Mouse (Mus musculus) G1E (cell line): ENCODE measurements around the gene Idh2. TPM values are rescaled to one million over a fixed set of nuclear protein-coding genes. Genes with fewer than 3 reads are reported as not detected.

Experiments
- ATAC-seq: 2 replicates; pipeline ENCODE4 v1.8.0; 2016; ENCODE audit warnings: mild to moderate bottlenecking; ENCODE audit not compliant: insufficient number of reproducible peaks, poor library complexity, low FRiP score, severe bottlenecking; ENCODE audit errors: extremely low read depth
- DNase-seq: peaks from one replicate; pipeline ENCODE4 v3.0.0; 2012; ENCODE audit warnings: low spot score
- H3K27me3 ChIP-seq: 2 replicates; pipeline ENCODE4 v1.6.1; 2012; ENCODE audit warnings: mild to moderate bottlenecking, low read length, inconsistent platforms; ENCODE audit not compliant: insufficient read depth
- H3K36me3 ChIP-seq: replicated peaks from 2 replicates; pipeline ENCODE3; 2012; ENCODE audit warnings: mild to moderate bottlenecking, inconsistent platforms
- H3K4me1 ChIP-seq: 2 replicates; pipeline ENCODE4 v1.6.1; 2012; ENCODE audit warnings: low read depth, low read length, inconsistent platforms, mixed read lengths; ENCODE audit not compliant: insufficient read depth
- H3K4me3 ChIP-seq: 2 replicates; pipeline ENCODE4 v1.5.1; 2012; ENCODE audit warnings: low read depth, mild to moderate bottlenecking, inconsistent platforms, low read length, moderate library complexity, mixed read lengths
- H3K9me3 ChIP-seq: replicated peaks from 2 replicates; pipeline ENCODE4 v1.6.1; 2012; ENCODE audit warnings: inconsistent platforms
- CTCF ChIP-seq: IDR thresholded peaks from 2 replicates; pipeline ENCODE4 v1.5.1; 2012; ENCODE audit warnings: low read depth, low read length, inconsistent platforms, mixed read lengths
- GATA1 ChIP-seq: IDR thresholded peaks from 2 replicates; pipeline ENCODE4 v1.6.1; 2012; ENCODE audit warnings: borderline replicate concordance, low read length, inconsistent platforms, mixed read lengths
- GATA2 ChIP-seq: IDR thresholded peaks from 2 replicates; pipeline ENCODE4 v1.6.1; 2012; ENCODE audit warnings: low read depth, low read length, inconsistent platforms, borderline replicate concordance
- POLR2AphosphoS5 ChIP-seq: IDR thresholded peaks from 2 replicates; pipeline ENCODE4 v1.6.1; 2012; ENCODE audit warnings: low read depth, low read length, inconsistent platforms; ENCODE audit not compliant: insufficient replicate concordance
- TAL1 ChIP-seq: conservative IDR thresholded peaks from 2 replicates; pipeline ENCODE4 v1.6.1; 2012; ENCODE audit warnings: low read depth, low read length, inconsistent platforms, mixed read lengths
- polyA plus RNA-seq: library from polyadenylated mRNA; stranded (reverse); fragments of >175 nt; gene quantifications from 2 replicates; pipeline ENCODE4 v1.2.3, GENCODE M21; 2012
- total RNA-seq, 2 experiments: library from RNA; stranded (forward) in 1 of 2; stranded (reverse) in 1 of 2; fragments of 200-1000 nt in 1 of 2; fragments of >200 nt in 1 of 2; fragmentation: Nextera tagmentation in 1 of 2; gene quantifications; 2 replicates each; pipeline ENCODE4 v1.2.3; 2014 to 2017

Idh2 gene
- total and polyA plus RNA-seq, 3 experiments: 58.5 to 98.7 (median 90.0) TPM

DNA sequence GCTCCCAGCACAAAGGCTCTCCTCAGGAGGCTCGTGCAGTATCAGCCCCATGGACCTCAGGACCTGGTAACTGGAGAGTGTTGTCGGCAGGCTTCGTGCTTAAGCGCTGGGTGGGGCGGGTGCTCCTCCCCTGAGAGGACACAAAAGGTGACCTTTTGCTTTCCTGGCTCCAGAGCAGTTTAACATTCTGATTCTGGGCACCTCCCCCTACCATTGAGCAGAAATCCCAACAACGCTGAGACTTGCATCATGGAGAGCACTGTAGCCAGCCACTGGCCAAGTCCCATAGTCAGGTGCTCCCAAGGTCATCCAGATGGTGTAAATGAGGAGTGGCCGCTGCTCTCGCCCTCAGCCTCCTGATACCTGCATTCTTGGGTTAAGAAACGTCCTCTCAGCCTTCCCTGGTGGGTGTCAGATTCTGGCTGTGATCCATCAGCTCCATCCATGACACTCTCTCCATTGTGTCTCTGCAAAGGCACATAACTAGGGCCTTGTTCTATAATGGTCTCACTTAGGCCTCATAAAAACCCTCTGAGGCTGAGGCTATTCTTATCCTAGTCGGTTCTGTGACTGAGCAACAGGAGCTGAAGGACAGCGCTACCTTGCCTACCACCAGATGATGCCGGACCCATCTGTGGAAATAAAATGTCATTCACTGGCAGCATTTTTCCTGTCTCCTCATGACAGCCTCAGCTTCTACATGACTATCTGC lies 15.3 kb upstream of the Idh2 start:
- ATAC-seq (no peak), DNase-seq (no peak)
- Histone ChIP-seq H3K36me3 (no peaks in the 10 kb centered on the region), H3K9me3 (no peaks in the 10 kb centered on the region), H3K4me3 (no peak overlapping the region), H3K27me3 (peaks cover 4% of the 10 kb centered on the region; the same call in 1 of the 2 replicates), H3K4me1 (peaks cover 41% of the 10 kb centered on the region)
- TF ChIP-seq POLR2AphosphoS5: no peak
- no peak for TF ChIP-seq GATA1
- no peak for TF ChIP-seq TAL1
- no peak for TF ChIP-seq CTCF
- no peak for TF ChIP-seq GATA2

DNA sequence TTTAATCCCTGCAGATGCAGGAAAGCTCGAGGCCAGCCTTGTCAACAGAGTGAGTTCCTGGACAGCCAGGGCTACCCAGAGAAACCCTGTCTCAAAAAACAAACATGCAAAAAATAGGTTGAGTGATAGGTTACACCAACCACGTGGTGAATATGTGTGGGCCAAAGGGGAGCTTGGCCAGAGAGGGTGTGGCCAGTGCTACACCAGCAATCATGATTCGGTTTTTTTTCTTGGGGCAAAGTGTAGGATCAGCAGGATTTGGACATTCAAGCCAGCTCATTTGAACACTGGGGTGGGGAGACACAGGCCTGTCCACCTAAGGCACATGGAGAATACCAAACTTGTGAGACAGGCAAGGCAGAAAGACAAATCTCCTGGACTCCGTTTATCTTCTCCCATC lies 14.1 kb upstream of the Idh2 start:
- H3K4me3 ChIP-seq: no peak overlapping the region
- H3K36me3 ChIP-seq: no peaks in the 10 kb centered on the region
- ATAC-seq (no peak), DNase-seq (no peak)
- H3K9me3 ChIP-seq: no peaks in the 10 kb centered on the region
- peaks cover 31% of the 10 kb centered on the region for H3K4me1 ChIP-seq
- TF ChIP-seq CTCF (no peak), GATA1 (no peak), POLR2AphosphoS5 (no peak), TAL1 (no peak), GATA2 (no peak)
- H3K27me3 ChIP-seq: peaks cover 4% of the 10 kb centered on the region; the same call in 1 of the 2 replicates

DNA sequence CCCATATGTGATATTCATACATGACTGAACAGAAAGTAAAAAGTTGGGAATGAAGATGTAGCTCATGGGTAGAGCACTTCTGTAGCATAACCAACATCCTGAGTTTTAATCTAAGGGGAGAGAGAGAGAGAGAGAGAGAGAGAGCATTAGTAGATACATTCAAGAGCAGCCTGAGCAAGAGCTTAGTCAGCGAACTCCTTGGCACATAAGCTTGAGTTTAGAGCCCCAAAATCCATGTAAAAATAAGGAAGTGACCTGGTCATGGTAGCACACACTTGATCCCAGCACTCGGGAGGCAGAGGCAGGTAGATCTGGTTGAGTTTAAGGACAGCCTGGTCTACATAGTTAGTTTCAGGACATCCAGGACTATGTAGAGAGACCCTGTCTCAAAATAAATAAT lies 8.5 kb upstream of the Idh2 start:
- Histone ChIP-seq H3K4me1 (peaks cover 41% of the 10 kb centered on the region), H3K27me3 (no peaks in the 10 kb centered on the region), H3K4me3 (no peak overlapping the region), H3K9me3 (no peaks in the 10 kb centered on the region), H3K36me3 (no peaks in the 10 kb centered on the region)
- no peak for TF ChIP-seq CTCF
- TF ChIP-seq TAL1: no peak
- TF ChIP-seq GATA1: no peak
- no peak for TF ChIP-seq POLR2AphosphoS5
- no peak for TF ChIP-seq GATA2
- no peak for DNase-seq
- ATAC-seq: no peak

DNA sequence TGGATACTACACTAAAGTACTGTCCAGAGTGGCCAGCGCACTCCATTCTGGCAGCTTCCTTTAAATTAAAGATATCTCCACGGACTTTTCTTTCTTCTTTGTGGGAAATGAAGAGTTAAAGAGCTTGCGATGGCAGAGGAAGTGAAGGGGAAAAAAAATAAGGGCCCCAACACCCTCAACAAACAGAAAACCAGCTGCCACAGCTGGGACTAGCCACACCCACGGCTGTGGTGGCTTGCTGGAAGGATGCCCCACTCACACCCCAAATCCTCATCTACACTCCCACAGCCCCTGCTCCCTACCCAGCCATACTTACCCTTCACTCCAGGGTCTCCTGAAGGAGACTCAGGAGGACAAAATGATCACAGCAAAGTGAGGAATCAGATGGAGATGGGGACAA lies 7.9 kb upstream of the Idh2 start:
- TF ChIP-seq GATA1: no peak
- no peak for TF ChIP-seq GATA2
- no peak for TF ChIP-seq CTCF
- no peak for TF ChIP-seq POLR2AphosphoS5
- TF ChIP-seq TAL1: no peak
- ATAC-seq: no peak; the same call in 1 of the 2 replicates
- peak; percentile 59 for DNase-seq

DNA sequence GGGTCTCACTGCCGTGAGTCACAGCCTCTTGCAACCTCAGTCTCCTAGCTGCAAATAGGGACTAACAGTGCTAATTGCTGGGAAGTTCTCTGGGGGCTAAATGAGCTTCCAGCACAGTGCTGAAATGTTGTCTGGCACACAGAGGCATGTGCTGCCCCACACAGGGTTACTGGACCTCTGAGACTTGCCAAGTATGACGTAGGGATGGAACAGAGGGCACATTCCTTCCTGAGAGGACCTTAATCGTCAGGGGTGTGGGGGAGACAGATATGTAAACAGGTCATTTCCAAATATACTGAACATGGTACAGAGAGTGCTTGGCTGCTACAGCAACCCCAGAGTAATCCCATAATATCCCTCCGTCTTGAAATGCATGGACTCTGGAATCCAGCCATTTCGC lies 5.9 kb upstream of the Idh2 start:
- DNase-seq (no peak), ATAC-seq (no peak)
- H3K9me3 ChIP-seq: no peaks in the 10 kb centered on the region
- no peaks in the 10 kb centered on the region for H3K36me3 ChIP-seq
- no peaks in the 10 kb centered on the region; the same call in 1 of the 2 replicates for H3K27me3 ChIP-seq
- H3K4me1 ChIP-seq: peaks cover 39% of the 10 kb centered on the region
- TF ChIP-seq CTCF (no peak), POLR2AphosphoS5 (no peak)
- H3K4me3 ChIP-seq: no peak overlapping the region

More for the DNA sequence above, 7.9 kb upstream of the Idh2 start:
- Histone ChIP-seq H3K9me3 (no peaks in the 10 kb centered on the region), H3K36me3 (no peaks in the 10 kb centered on the region), H3K4me3 (peak overlapping the region; percentile 45; the same call in 1 of the 2 replicates), H3K27me3 (no peaks in the 10 kb centered on the region), H3K4me1 (peaks cover 41% of the 10 kb centered on the region)

DNA sequence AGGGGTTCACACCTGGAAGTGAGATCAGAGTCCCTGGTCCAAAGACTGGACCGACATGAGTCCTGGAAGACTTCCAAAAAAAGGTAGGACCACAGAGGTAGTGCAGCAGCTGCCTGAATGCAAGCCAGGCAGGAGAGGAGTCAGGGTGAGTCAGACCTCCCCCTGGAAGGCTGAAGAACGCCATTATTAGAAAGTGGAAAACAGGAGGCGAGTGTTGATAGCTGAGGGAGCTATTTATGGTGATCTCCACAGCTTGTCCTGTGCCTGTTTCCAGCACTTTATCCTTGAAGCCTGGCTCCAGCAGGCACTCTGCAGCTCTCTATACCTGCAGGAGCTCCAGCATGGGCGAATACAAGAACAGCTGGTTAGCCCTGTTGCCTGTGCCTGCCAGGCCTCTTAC lies 4.0 kb upstream of the Idh2 start:
- peaks cover 57% of the 10 kb centered on the region for H3K4me1 ChIP-seq
- no peak for ATAC-seq
- H3K4me3 ChIP-seq: no peak overlapping the region
- no peak for TF ChIP-seq GATA1
- no peak for TF ChIP-seq TAL1
- TF ChIP-seq POLR2AphosphoS5: no peak
- TF ChIP-seq GATA2: no peak
- TF ChIP-seq CTCF: no peak
- H3K9me3 ChIP-seq: no peaks in the 10 kb centered on the region
- no peak for DNase-seq
- no peaks in the 10 kb centered on the region for H3K36me3 ChIP-seq
- no peaks in the 10 kb centered on the region; the same call in 1 of the 2 replicates for H3K27me3 ChIP-seq
